Mouse (Mus musculus) midbrain, embryonic 11.5 days (tissue): ENCODE measurements at regions not wholly inside any gene's neighbourhood (a gene's known extent, or its start where the extent isn't known, plus 50 kb on each side); places are given as distances from the start of the nearest gene placed in this dataset.

Experiments
- ATAC-seq: fragments of 200-750 bp; cut with Nextera tagmentation; 2 replicates; pipeline ENCODE4 v1.8.0; 2017; ENCODE audit warnings: moderate TSS enrichment, moderate library complexity; ENCODE audit not compliant: low FRiP score
- DNase-seq: peaks from one replicate; pipeline ENCODE4 v3.0.0; 2015; ENCODE audit warnings: low spot score; ENCODE audit errors: missing footprints
- H3K27ac ChIP-seq: fragments of 300-500 bp; sonication (generic); 2 replicates; pipeline ENCODE4 v1.5.1; 2014; ENCODE audit warnings: low read depth, low read length
- H3K27me3 ChIP-seq: fragments of 300-500 bp; sonication (generic); 2 replicates; pipeline ENCODE4 v1.6.1; 2014; ENCODE audit warnings: mild to moderate bottlenecking, low read length, moderate library complexity, mixed read lengths; ENCODE audit not compliant: control insufficient read depth, insufficient read depth
- H3K36me3 ChIP-seq: fragments of 300-500 bp; sonication (generic); 2 replicates; pipeline ENCODE4 v1.6.1; 2014; ENCODE audit warnings: mild to moderate bottlenecking, low read length, moderate library complexity, mixed read lengths; ENCODE audit not compliant: control insufficient read depth, insufficient read depth
- H3K4me1 ChIP-seq: fragments of 300-500 bp; sonication (generic); 2 replicates; pipeline ENCODE4 v1.6.1; 2014; ENCODE audit warnings: low read length; ENCODE audit not compliant: control insufficient read depth, insufficient read depth
- H3K4me2 ChIP-seq: fragments of 300-500 bp; sonication (generic); 2 replicates; pipeline ENCODE4 v1.6.1; 2014; ENCODE audit warnings: mild to moderate bottlenecking, moderate library complexity
- H3K4me3 ChIP-seq: fragments of 300-500 bp; sonication (generic); 2 replicates; pipeline ENCODE4 v1.5.1; 2014; ENCODE audit warnings: low read depth, low read length
- H3K9ac ChIP-seq: fragments of 300-500 bp; sonication (generic); 2 replicates; pipeline ENCODE4 v1.6.1; 2014; ENCODE audit warnings: low read length
- H3K9me3 ChIP-seq: fragments of 300-500 bp; sonication (generic); 2 replicates; pipeline ENCODE4 v1.6.1; 2016; ENCODE audit warnings: low read length; ENCODE audit not compliant: control insufficient read depth
- WGBS: fragments of 180-500 bp; shearing (Covaris S2); extraction: QIAGEN DNeasy Blood & Tissue Kit; methylation state at CpG from one replicate; pipeline ENCODE4 v1.1.7; 2014; 5-methylcytosine and 5-hydroxymethylcytosine counted together

GRCm38 (mm10) chr11:24925135-24925534, 847.3 kb downstream of the Bcl11a start:
- Histone ChIP-seq H3K4me2 (no peak overlapping the region), H3K27me3 (no peaks in the 10 kb centered on the region), H3K36me3 (no peaks in the 10 kb centered on the region), H3K4me3 (no peak overlapping the region), H3K4me1 (no peaks in the 10 kb centered on the region), H3K9me3 (no peaks in the 10 kb centered on the region), H3K27ac (no peak overlapping the region), H3K9ac (no peak overlapping the region)
- ATAC-seq: no peak
- no peak for DNase-seq

- no peaks in the 10 kb centered on the region for H3K36me3 ChIP-seq
- H3K27me3 ChIP-seq: no peaks in the 10 kb centered on the region
- H3K4me1 ChIP-seq: no peaks in the 10 kb centered on the region
- DNase-seq (no peak), ATAC-seq (no peak)
- no peak overlapping the region for H3K4me3 ChIP-seq
- no peak overlapping the region for H3K9ac ChIP-seq
- H3K27ac ChIP-seq: no peak overlapping the region
- H3K4me2 ChIP-seq: no peak overlapping the region
- H3K9me3 ChIP-seq: no peaks in the 10 kb centered on the region
Measured at GRCm38 (mm10) chr11:24943646-24944045, 865.8 kb downstream of the Bcl11a start.

- H3K4me2 ChIP-seq: no peak overlapping the region
- no peaks in the 10 kb centered on the region for H3K27me3 ChIP-seq
- ATAC-seq (no peak), DNase-seq (no peak)
- no peaks in the 10 kb centered on the region for H3K9me3 ChIP-seq
- no peak overlapping the region for H3K27ac ChIP-seq
- H3K9ac ChIP-seq: no peak overlapping the region
- H3K36me3 ChIP-seq: no peaks in the 10 kb centered on the region
- no peaks in the 10 kb centered on the region for H3K4me1 ChIP-seq
- no peak overlapping the region for H3K4me3 ChIP-seq
- WGBS: 45% methylated on average over 1 of the region's 1 CpGs
Measured at GRCm38 (mm10) chr11:24951161-24951560, 873.3 kb downstream of the Bcl11a start.

- H3K36me3 ChIP-seq: no peaks in the 10 kb centered on the region
- H3K4me3 ChIP-seq: no peak overlapping the region
- H3K27ac ChIP-seq: no peak overlapping the region
- no peaks in the 10 kb centered on the region for H3K27me3 ChIP-seq
- no peaks in the 10 kb centered on the region for H3K9me3 ChIP-seq
- no peak for ATAC-seq
- no peaks in the 10 kb centered on the region for H3K4me1 ChIP-seq
- no peak overlapping the region for H3K9ac ChIP-seq
- no peak overlapping the region for H3K4me2 ChIP-seq
- WGBS: 80% methylated on average over 2 of the region's 2 CpGs
- no peak for DNase-seq
Measured at GRCm38 (mm10) chr11:24972359-24972758, 894.5 kb downstream of the Bcl11a start.

- H3K9ac ChIP-seq: no peak overlapping the region
- 83% methylated on average over 9 of the region's 9 CpGs for WGBS
- DNase-seq (no peak), ATAC-seq (no peak)
- H3K4me3 ChIP-seq: no peak overlapping the region
- no peaks in the 10 kb centered on the region for H3K36me3 ChIP-seq
- no peak overlapping the region for H3K4me2 ChIP-seq
- H3K27me3 ChIP-seq: no peaks in the 10 kb centered on the region
- no peak overlapping the region for H3K27ac ChIP-seq
- peaks cover 3% of the 10 kb centered on the region; the same call in 1 of the 2 replicates for H3K4me1 ChIP-seq
- H3K9me3 ChIP-seq: no peaks in the 10 kb centered on the region
Measured at GRCm38 (mm10) chr11:24980193-24980665, 902.4 kb downstream of the Bcl11a start.

- Histone ChIP-seq H3K4me3 (no peak overlapping the region), H3K4me2 (no peak overlapping the region), H3K27ac (no peak overlapping the region), H3K36me3 (no peaks in the 10 kb centered on the region), H3K4me1 (peaks cover 3% of the 10 kb centered on the region; the same call in 1 of the 2 replicates), H3K9ac (no peak overlapping the region), H3K9me3 (no peaks in the 10 kb centered on the region), H3K27me3 (no peaks in the 10 kb centered on the region)
- no peak for ATAC-seq
- no peak for DNase-seq
- WGBS: 74% methylated on average over 10 of the region's 10 CpGs
Measured at GRCm38 (mm10) chr11:24983060-24983629, 905.3 kb downstream of the Bcl11a start.

GRCm38 (mm10) chr11:25005491-25005890, 927.6 kb downstream of the Bcl11a start:
- no peak overlapping the region for H3K9ac ChIP-seq
- H3K4me1 ChIP-seq: peaks cover 2% of the 10 kb centered on the region; the same call in 1 of the 2 replicates
- 29% methylated on average over 5 of the region's 5 CpGs for WGBS
- ATAC-seq: no peak; the same call in 1 of the 2 replicates
- H3K9me3 ChIP-seq: no peaks in the 10 kb centered on the region
- H3K36me3 ChIP-seq: no peaks in the 10 kb centered on the region
- H3K27me3 ChIP-seq: no peaks in the 10 kb centered on the region
- DNase-seq: no peak
- no peak overlapping the region for H3K4me3 ChIP-seq
- no peak overlapping the region for H3K4me2 ChIP-seq
- H3K27ac ChIP-seq: no peak overlapping the region

- Histone ChIP-seq H3K4me3 (no peak overlapping the region), H3K27me3 (no peaks in the 10 kb centered on the region), H3K4me2 (no peak overlapping the region), H3K27ac (no peak overlapping the region), H3K9ac (no peak overlapping the region), H3K36me3 (no peaks in the 10 kb centered on the region), H3K4me1 (no peaks in the 10 kb centered on the region), H3K9me3 (no peaks in the 10 kb centered on the region)
- DNase-seq (no peak), ATAC-seq (no peak)
- WGBS: 91% methylated on average over 4 of the region's 4 CpGs
Measured at GRCm38 (mm10) chr11:25026786-25027185, 948.9 kb downstream of the Bcl11a start.

- H3K4me2 ChIP-seq: no peak overlapping the region
- H3K4me3 ChIP-seq: no peak overlapping the region
- DNase-seq: no peak
- H3K9ac ChIP-seq: no peak overlapping the region
- no peaks in the 10 kb centered on the region for H3K36me3 ChIP-seq
- 0 out of 2 replicates have a peak, but pooled peaks cover 3% of the 10 kb centered on the region for H3K4me1 ChIP-seq
- whole genome bisulfite sequencing: 35% methylated on average over 4 of the region's 4 CpGs
- no peaks in the 10 kb centered on the region for H3K9me3 ChIP-seq
- H3K27me3 ChIP-seq: no peaks in the 10 kb centered on the region
- no peak for ATAC-seq
- H3K27ac ChIP-seq: no peak overlapping the region
Measured at GRCm38 (mm10) chr11:25040983-25041382, 963.1 kb downstream of the Bcl11a start.
